Mouse (Mus musculus): ENCODE measurements at regions not wholly inside any gene's neighbourhood (a gene's known extent, or its start where the extent isn't known, plus 50 kb on each side); places are given as distances from the start of the nearest gene placed in this dataset.

- DNase-seq (ENCODE audit: low read depth) = no peak
Observed at GRCm38 (mm10) chr6:91619009-91619408, 64.8 kb upstream of the Slc6a6 start.

GRCm38 (mm10) chr6:91619735-91620732 lies 63.8 kb upstream of the Slc6a6 start:
- DNase-seq (ENCODE audit: low read depth) = no peak

- no peak for DNase-seq (ENCODE audit: low read depth)
Observed at GRCm38 (mm10) chr6:91621437-91621836, 62.4 kb upstream of the Slc6a6 start.

- DNase-seq (ENCODE audit: low read depth) = no peak
Observed at GRCm38 (mm10) chr6:91622425-91622824, 61.4 kb upstream of the Slc6a6 start.

GRCm38 (mm10) chr6:91623646-91624045 lies 60.2 kb upstream of the Slc6a6 start:
- DNase-seq (ENCODE audit: low read depth) = no peak

- DNase-seq (ENCODE audit: low read depth) = no peak
Observed at GRCm38 (mm10) chr6:91629230-91629629, 54.6 kb upstream of the Slc6a6 start.

GRCm38 (mm10) chr6:91631261-91631660 lies 52.6 kb upstream of the Slc6a6 start:
- DNase-seq (ENCODE audit: low read depth) = no peak

All from gonadal fat pad, adult 2 months (tissue).